Comparison of ENCODE assay signal across 8 mouse cellular contexts in the genomic region with DNA sequence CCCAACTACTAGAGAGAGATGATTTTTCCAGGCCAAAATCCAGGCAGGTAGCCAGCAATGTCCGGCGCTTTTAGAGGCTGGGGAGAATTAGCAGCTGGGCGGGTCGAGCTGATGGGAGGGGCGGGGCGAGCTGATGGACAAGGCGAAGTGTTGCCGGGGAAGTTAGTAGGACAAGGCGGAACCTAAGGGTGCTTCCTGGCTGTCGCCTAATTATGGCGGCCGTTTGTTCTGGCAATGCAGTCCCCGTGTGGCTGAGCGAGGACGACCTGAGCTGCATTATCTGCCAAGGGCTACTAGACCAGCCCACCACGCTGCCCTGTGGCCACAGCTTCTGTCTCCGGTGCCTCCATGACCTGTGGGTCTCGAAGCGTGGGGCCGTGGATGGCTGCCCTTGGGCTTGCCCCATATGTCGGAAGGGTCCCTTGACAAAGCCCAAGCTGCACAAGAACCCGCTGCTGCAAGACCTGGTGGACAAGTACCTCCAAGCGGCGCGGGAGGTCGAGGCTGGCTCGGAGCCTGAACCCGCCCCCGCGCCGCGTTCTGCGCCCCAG. TPM values are rescaled to one million over a fixed set of nuclear protein-coding genes. Genes with fewer than 3 reads are reported as not detected.
DNase-seq lines count a peak whose midpoint lies in the region; ATAC-seq and TF ChIP-seq lines count a peak whose summit lies in the region.

A gene (plus strand): TSS at position 147 of the 551 bp plus-strand sequence.

- TF ChIP-seq CTCF in brain, embryonic 14.5 days (IDR thresholded peaks at IDR 0.05; ENCODE audit: borderline replicate concordance, extremely low read depth, insufficient read depth, insufficient read length) = no peak
- no peak for TF ChIP-seq CTCF in midbrain, postnatal 0 days (IDR thresholded peaks at IDR 0.05)

- peak within 1 kb of the TSS; percentile 66 for H3K9ac ChIP-seq in kidney, embryonic 15.5 days
- peak within 1 kb of the TSS; percentile 69 for H3K9ac ChIP-seq in limb, embryonic 15.5 days
- peak within 1 kb of the TSS; percentile 45 for H3K9ac ChIP-seq in midbrain, postnatal 0 days (replicated peaks; ENCODE audit: low read length, poor library complexity, severe bottlenecking)

- peak within 1 kb of the TSS; percentile 73 for H3K4me2 ChIP-seq in kidney, embryonic 15.5 days
- H3K4me2 ChIP-seq in limb, embryonic 15.5 days = peak within 1 kb of the TSS; percentile 75
- peak within 1 kb of the TSS; percentile 52 for H3K4me2 ChIP-seq in midbrain, postnatal 0 days (ENCODE audit: low read depth, low read length, poor library complexity, severe bottlenecking)

- peak; percentile 22; the same call in 1 of the 2 replicates for TF ChIP-seq POLR2A in brain, embryonic 14.5 days (IDR thresholded peaks at IDR 0.05; ENCODE audit: borderline replicate concordance, extremely low read depth, insufficient read depth, insufficient read length, poor library complexity, severe bottlenecking)

- 1% methylated on average over 33 of the region's 33 CpGs for WGBS in heart, embryonic 10.5 days
- WGBS in kidney, embryonic 15.5 days = under 1% methylated on average over 33 of the region's 33 CpGs
- WGBS in limb, embryonic 15.5 days = 0% methylated on average over 33 of the region's 33 CpGs
- 1% methylated on average over 33 of the region's 33 CpGs for WGBS in midbrain, postnatal 0 days

- peak; percentile 99 for ATAC-seq in erythroblast, adult 5-6 weeks (replicated peaks; ENCODE audit: low FRiP score, poor library complexity, severe bottlenecking)
- peak; percentile 95 for ATAC-seq in kidney, embryonic 15.5 days (replicated peaks; ENCODE audit: low FRiP score)
- ATAC-seq in limb, embryonic 15.5 days (ENCODE audit: insufficient number of reproducible peaks, low FRiP score, low TSS enrichment, low read depth) = peak; percentile 89
- peak; percentile 62; the same call in 1 of the 2 replicates for ATAC-seq in midbrain, postnatal 0 days (ENCODE audit: low FRiP score)

- H3K4me1 ChIP-seq in heart, embryonic 10.5 days = 0 out of 2 replicates have a peak, but pooled peaks cover 3% of the 10 kb centered on the region
- peaks cover 8% of the 10 kb centered on the region; the same call in 1 of the 2 replicates for H3K4me1 ChIP-seq in kidney, embryonic 15.5 days
- H3K4me1 ChIP-seq in limb, embryonic 15.5 days = 0 out of 2 replicates have a peak, but pooled peaks cover 4% of the 10 kb centered on the region
- no peaks in the 10 kb centered on the region for H3K4me1 ChIP-seq in midbrain, postnatal 0 days (ENCODE audit: insufficient read depth, low read length)

- H3K27me3 ChIP-seq in heart, embryonic 10.5 days (ENCODE audit: insufficient read depth, poor library complexity, severe bottlenecking) = no peaks in the 10 kb centered on the region
- H3K27me3 ChIP-seq in kidney, embryonic 15.5 days = no peaks in the 10 kb centered on the region
- H3K27me3 ChIP-seq in limb, embryonic 15.5 days = no peaks in the 10 kb centered on the region
- H3K27me3 ChIP-seq in midbrain, postnatal 0 days (ENCODE audit: insufficient read depth, low read length) = no peaks in the 10 kb centered on the region

- no peaks in the 10 kb centered on the region for H3K9me3 ChIP-seq in heart, embryonic 10.5 days
- H3K9me3 ChIP-seq in kidney, embryonic 15.5 days (replicated peaks) = no peaks in the 10 kb centered on the region
- no peaks in the 10 kb centered on the region for H3K9me3 ChIP-seq in limb, embryonic 15.5 days
- no peaks in the 10 kb centered on the region for H3K9me3 ChIP-seq in midbrain, postnatal 0 days (ENCODE audit: low read length)

- H3K27ac ChIP-seq in heart, embryonic 10.5 days = peak within 1 kb of the TSS; percentile 96
- H3K27ac ChIP-seq in kidney, embryonic 15.5 days = peak within 1 kb of the TSS; percentile 92
- H3K27ac ChIP-seq in limb, embryonic 15.5 days = peak within 1 kb of the TSS; percentile 91
- H3K27ac ChIP-seq in midbrain, postnatal 0 days (ENCODE audit: low read depth, low read length) = 0 out of 2 replicates have a peak within 1 kb of the TSS, but pooled peaks have one; percentile 27

- peak within 1 kb of the TSS; percentile 85 for H3K4me3 ChIP-seq in heart, embryonic 10.5 days
- peak within 1 kb of the TSS; percentile 77 for H3K4me3 ChIP-seq in kidney, embryonic 15.5 days (replicated peaks)
- peak within 1 kb of the TSS; percentile 80 for H3K4me3 ChIP-seq in limb, embryonic 15.5 days
- peak within 1 kb of the TSS; percentile 40 for H3K4me3 ChIP-seq in midbrain, postnatal 0 days (ENCODE audit: low read depth, low read length)

- H3K36me3 ChIP-seq in heart, embryonic 10.5 days = no peaks in the 10 kb centered on the region
- H3K36me3 ChIP-seq in kidney, embryonic 15.5 days = no peaks in the 10 kb centered on the region
- H3K36me3 ChIP-seq in limb, embryonic 15.5 days = no peaks in the 10 kb centered on the region
- H3K36me3 ChIP-seq in midbrain, postnatal 0 days (ENCODE audit: insufficient read depth, low read length) = no peaks in the 10 kb centered on the region

- DNase-seq in B cell, adult 2 months = peak; percentile 87 to 89
- peak; percentile 86 for DNase-seq in brain, embryonic 14.5 days (ENCODE audit: low read depth)
- DNase-seq in heart, embryonic 10.5 days (ENCODE audit: low spot score) = peak; percentile 95
- DNase-seq in midbrain, postnatal 0 days (ENCODE audit: low spot score) = peak; percentile 89
- peak; percentile 73 to 89 for DNase-seq in spleen, postnatal 10 days (ENCODE audit: low spot score in 2 of 2)

RNA-seq across cellular contexts. Expression of the gene that starts here (rescaled TPM):
- 2.0 and 2.1 TPM in 2 replicates for polyA plus RNA-seq in brain, embryonic 14.5 days (2012; rRNA removed)
- not detected in 2 replicates for total RNA-seq in erythroblast, adult 5-6 weeks (2015; ENCODE audit: low replicate concordance)
- total RNA-seq in erythroblast, adult 5-6 weeks (2017; ENCODE audit: low replicate concordance) = 0.42 and 0.60 TPM in 2 replicates
- polyA plus RNA-seq in heart, embryonic 10.5 days (2016; fragmentation: Nextera tagmentation; extraction: Ambion mirVana) = 8.8 and 9.4 TPM in 2 replicates
- polyA plus RNA-seq in kidney, embryonic 15.5 days (2015; fragmentation: Nextera tagmentation; extraction: Ambion mirVana) = 10.1 and 11.6 TPM in 2 replicates
- polyA plus RNA-seq in limb, embryonic 15.5 days (2015; fragmentation: Nextera tagmentation; extraction: Ambion mirVana) = 9.2 and 10.1 TPM in 2 replicates
- 3.0 and 3.7 TPM in 2 replicates for total RNA-seq in midbrain, postnatal 0 days (2014; rRNA removed)
- polyA plus RNA-seq in midbrain, postnatal 0 days (2015; fragmentation: Nextera tagmentation; extraction: Ambion mirVana) = 3.3 and 4.2 TPM in 2 replicates

Comparison
In these comparisons a context has a peak if more than half of its experiments do, and no peak if none do; other contexts are left out.
1. Peak in every context shown above with its lines: DNase-seq, ATAC-seq, H3K4me3 ChIP-seq and H3K27ac ChIP-seq.
2. Peak in ATAC-seq in erythroblast, adult 5-6 weeks; RNA of the gene not detected or under 1 TPM.
3. H3K27ac ChIP-seq: peak in every context shown above with its lines; median percentile 96 in heart, embryonic 10.5 days; 92 in kidney, embryonic 15.5 days; 91 in limb, embryonic 15.5 days; 27 in midbrain, postnatal 0 days.